Mouse (Mus musculus) brain, embryonic 14.5 days (tissue): ENCODE measurements around the gene Tax1bp1.

ENCODE experiments used
- CTCF ChIP-seq: fragments of 200-500 bp; IDR thresholded peaks from 2 replicates; pipeline ENCODE4 v1.5.1; 2012; ENCODE audit warnings: inconsistent platforms, mild to moderate bottlenecking, moderate library complexity, borderline replicate concordance; ENCODE audit not compliant: insufficient read depth, insufficient read length; ENCODE audit errors: extremely low read depth
- POLR2A ChIP-seq: fragments of 200-500 bp; IDR thresholded peaks from 2 replicates; pipeline ENCODE4 v1.6.1; 2012; ENCODE audit warnings: mild to moderate bottlenecking, inconsistent platforms, borderline replicate concordance; ENCODE audit not compliant: poor library complexity, insufficient read depth, insufficient read length, severe bottlenecking; ENCODE audit errors: extremely low read depth

DNA sequence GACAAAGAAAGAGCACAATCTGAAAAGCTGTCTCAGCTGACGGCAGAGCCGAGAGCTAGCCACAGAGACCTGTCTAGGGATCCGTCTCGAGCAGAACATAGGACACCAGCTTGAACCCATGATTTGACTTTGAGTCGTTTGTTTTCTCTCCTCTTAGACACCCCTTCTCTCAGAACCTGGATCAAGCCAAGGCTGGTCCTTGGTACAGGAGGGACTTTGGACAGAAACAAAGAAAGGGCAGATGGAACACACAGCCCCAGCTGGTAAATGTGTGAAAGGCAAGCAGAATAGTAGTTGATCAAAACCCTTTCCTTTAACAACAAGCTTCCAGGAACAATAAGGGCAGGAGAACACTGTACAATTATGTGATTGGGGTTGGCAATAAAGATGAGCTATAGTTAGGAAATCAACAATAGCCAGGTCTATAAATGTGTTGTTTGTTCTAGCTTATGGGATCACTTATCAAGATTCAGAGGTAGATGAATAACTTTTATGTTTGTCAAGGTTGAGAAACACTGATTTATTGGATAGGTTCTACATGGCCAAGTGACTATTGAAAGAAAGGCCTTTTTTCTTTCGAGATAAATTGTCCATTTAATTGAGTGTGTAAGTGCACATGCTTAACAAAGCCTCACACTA is 31.6 kb upstream of the Tax1bp1 start:
- TF ChIP-seq POLR2A (no peak), CTCF (no peak)
